Comparison of ENCODE assay signal across 9 mouse cellular contexts in the genomic region with DNA sequence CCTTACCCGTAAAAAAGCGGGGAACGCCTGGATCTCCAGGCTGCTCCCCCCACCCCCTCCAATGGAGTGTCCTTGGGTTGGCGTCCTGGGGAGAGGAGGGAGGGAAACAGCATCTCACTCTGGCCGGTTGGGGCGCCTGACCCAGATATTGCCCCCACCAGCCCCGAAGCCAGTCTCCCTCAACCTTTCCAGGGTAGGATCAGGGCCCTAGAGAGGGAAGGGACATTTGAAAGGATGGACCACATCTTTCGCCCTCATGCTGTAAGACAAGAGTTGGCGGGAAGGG. TPM values are rescaled to one million over a fixed set of nuclear protein-coding genes. Genes with fewer than 3 reads are reported as not detected.
A peak's percentile ranks its signal among the peaks of the same experiment; 100 is the strongest.
DNase-seq lines count a peak whose midpoint lies in the region; ATAC-seq lines count a peak whose summit lies in the region.
"Had no signal": no experiment of that assay in that cellular context is flagged by ENCODE, and none has a peak within 500 bp of the region (broad histone marks: within the 10 kb centered on the region; RNA-seq: fewer than 3 reads in every experiment).

No protein-coding gene starts in this region.

- peaks cover 45% of the 10 kb centered on the region for H3K4me1 ChIP-seq in kidney, embryonic 16.5 days (ENCODE audit: insufficient read depth, low read length)
- H3K4me1 ChIP-seq in hindbrain, embryonic 13.5 days (replicated peaks) = peaks cover 56% of the 10 kb centered on the region
- H3K4me1 ChIP-seq in midbrain, embryonic 14.5 days (ENCODE audit: control insufficient read depth, insufficient read depth, low read length) = peaks cover 31% of the 10 kb centered on the region

- peaks cover 6% of the 10 kb centered on the region; the same call in 1 of the 2 replicates for H3K27me3 ChIP-seq in kidney, embryonic 16.5 days (ENCODE audit: insufficient read depth, low read length)
- H3K27me3 ChIP-seq in hindbrain, embryonic 13.5 days = peaks cover 35% of the 10 kb centered on the region
- H3K27me3 ChIP-seq in midbrain, embryonic 14.5 days (ENCODE audit: control insufficient read depth, insufficient read depth, low read length) = peaks cover 12% of the 10 kb centered on the region

- peak overlapping the region; percentile 91 for H3K4me2 ChIP-seq in kidney, embryonic 16.5 days (replicated peaks; ENCODE audit: low read depth, low read length)
- H3K4me2 ChIP-seq in hindbrain, embryonic 13.5 days = peak overlapping the region; percentile 82
- H3K4me2 ChIP-seq in midbrain, embryonic 14.5 days (ENCODE audit: low read length) = peak overlapping the region; percentile 90

- H3K9ac ChIP-seq in kidney, embryonic 16.5 days (replicated peaks; ENCODE audit: low read length) = no peak overlapping the region
- no peak overlapping the region; the same call in 1 of the 2 replicates for H3K9ac ChIP-seq in hindbrain, embryonic 13.5 days
- no peak overlapping the region for H3K9ac ChIP-seq in midbrain, embryonic 14.5 days (replicated peaks; ENCODE audit: low read length)

- 16% methylated on average over 9 of the region's 9 CpGs for WGBS in kidney, embryonic 16.5 days
- WGBS in hindbrain, embryonic 13.5 days = 17% methylated on average over 9 of the region's 9 CpGs
- WGBS in midbrain, embryonic 14.5 days = 15% methylated on average over 9 of the region's 9 CpGs

- H3K36me3 ChIP-seq in kidney, embryonic 16.5 days (ENCODE audit: insufficient read depth, low read length) = no peaks in the 10 kb centered on the region
- H3K36me3 ChIP-seq in hindbrain, embryonic 13.5 days = no peaks in the 10 kb centered on the region
- H3K36me3 ChIP-seq in midbrain, embryonic 14.5 days (ENCODE audit: control insufficient read depth, insufficient read depth, low read length) = no peaks in the 10 kb centered on the region
- H3K36me3 ChIP-seq: liver, embryonic 15.5 days had no signal

- H3K9me3 ChIP-seq in kidney, embryonic 16.5 days (ENCODE audit: low read length) = no peaks in the 10 kb centered on the region
- no peaks in the 10 kb centered on the region for H3K9me3 ChIP-seq in hindbrain, embryonic 13.5 days
- no peaks in the 10 kb centered on the region for H3K9me3 ChIP-seq in midbrain, embryonic 14.5 days (ENCODE audit: control insufficient read depth, low read length)
- H3K9me3 ChIP-seq: liver, embryonic 15.5 days had no signal

- ATAC-seq in kidney, embryonic 16.5 days (ENCODE audit: low FRiP score, low TSS enrichment) = no peak
- no peak for ATAC-seq in hindbrain, embryonic 13.5 days (ENCODE audit: low FRiP score)
- ATAC-seq in midbrain, embryonic 14.5 days (ENCODE audit: low FRiP score, low TSS enrichment) = no peak

- H3K27ac ChIP-seq in kidney, embryonic 16.5 days (ENCODE audit: low read length) = no peak overlapping the region
- H3K27ac ChIP-seq in hindbrain, embryonic 13.5 days = no peak overlapping the region
- H3K27ac ChIP-seq in midbrain, embryonic 14.5 days (replicated peaks; ENCODE audit: low read depth, low read length) = no peak overlapping the region
- H3K27ac ChIP-seq: liver, embryonic 15.5 days had no signal

- H3K4me3 ChIP-seq in kidney, embryonic 16.5 days (ENCODE audit: low read length) = peak overlapping the region; percentile 53; the same call in 1 of the 2 replicates
- peak overlapping the region; percentile 54 for H3K4me3 ChIP-seq in hindbrain, embryonic 13.5 days
- peak overlapping the region; percentile 49; the same call in 1 of the 2 replicates for H3K4me3 ChIP-seq in midbrain, embryonic 14.5 days (replicated peaks; ENCODE audit: low read depth, low read length)

- DNase-seq in kidney, postnatal 36 days = no peak
- peak; percentile 33 to 63 for DNase-seq in adrenal gland, postnatal 36 days
- DNase-seq in midbrain, embryonic 14.5 days = no peak
- DNase-seq in right cerebral cortex, postnatal 10 days (ENCODE audit: low spot score in 2 of 2) = no peak
- no peak for DNase-seq in frontal cortex, postnatal 25 days (ENCODE audit: low spot score in 2 of 2)
- DNase-seq in embryo, embryonic 10 days (ENCODE audit: low spot score) = no peak

RNA-seq across cellular contexts. Expression of a gene that starts 1.0 kb away (rescaled TPM):
- polyA plus RNA-seq in kidney, embryonic 16.5 days (2015; fragmentation: Nextera tagmentation; extraction: Ambion mirVana) = 3.3 and 3.8 TPM in 2 replicates
- 1 to 10 TPM; 6.1 to 7.8 TPM for total RNA-seq in adrenal gland, postnatal 36 days (2021)
- polyA plus RNA-seq in hindbrain, embryonic 13.5 days (2015; fragmentation: Nextera tagmentation; extraction: Ambion mirVana) = 4.2 and 5.1 TPM in 2 replicates
- 4.1 and 4.3 TPM in 2 replicates for polyA plus RNA-seq in midbrain, embryonic 14.5 days (2014; fragmentation: Nextera tagmentation; extraction: Ambion mirVana)

RNA-seq across cellular contexts. Expression of a gene that starts 3.3 kb away (rescaled TPM):
- polyA plus RNA-seq in kidney, embryonic 16.5 days (2015; fragmentation: Nextera tagmentation; extraction: Ambion mirVana) = 166 and 172 TPM in 2 replicates
- total RNA-seq in adrenal gland, postnatal 36 days (2021) = 10 to 100 TPM; 62.0 to 79.3 TPM
- 204 and 210 TPM in 2 replicates for polyA plus RNA-seq in hindbrain, embryonic 13.5 days (2015; fragmentation: Nextera tagmentation; extraction: Ambion mirVana)
- polyA plus RNA-seq in midbrain, embryonic 14.5 days (2014; fragmentation: Nextera tagmentation; extraction: Ambion mirVana) = 189 and 220 TPM in 2 replicates

RNA-seq across cellular contexts. Expression of a gene that starts 3.5 kb away (rescaled TPM):
- polyA plus RNA-seq in kidney, embryonic 16.5 days (2015; fragmentation: Nextera tagmentation; extraction: Ambion mirVana) = 22.4 and 23.2 TPM in 2 replicates
- total RNA-seq in adrenal gland, postnatal 36 days (2021) = 1 to 10 TPM; 5.9 to 7.1 TPM
- polyA plus RNA-seq in hindbrain, embryonic 13.5 days (2015; fragmentation: Nextera tagmentation; extraction: Ambion mirVana) = 22.6 and 24.4 TPM in 2 replicates
- 14.9 and 18.6 TPM in 2 replicates for polyA plus RNA-seq in midbrain, embryonic 14.5 days (2014; fragmentation: Nextera tagmentation; extraction: Ambion mirVana)

RNA-seq across cellular contexts. Expression of a gene that starts 13.2 kb away (rescaled TPM):
- polyA plus RNA-seq in kidney, embryonic 16.5 days (2015; fragmentation: Nextera tagmentation; extraction: Ambion mirVana) = 16.4 and 17.8 TPM in 2 replicates
- 1 to 10 TPM; 4.7 to 6.6 TPM for total RNA-seq in adrenal gland, postnatal 36 days (2021)
- polyA plus RNA-seq in hindbrain, embryonic 13.5 days (2015; fragmentation: Nextera tagmentation; extraction: Ambion mirVana) = 163 and 166 TPM in 2 replicates
- polyA plus RNA-seq in midbrain, embryonic 14.5 days (2014; fragmentation: Nextera tagmentation; extraction: Ambion mirVana) = 222 and 270 TPM in 2 replicates

RNA-seq across cellular contexts. Expression of a gene that starts 42.1 kb away (rescaled TPM):
- 58.6 and 67.2 TPM in 2 replicates for polyA plus RNA-seq in kidney, embryonic 16.5 days (2015; fragmentation: Nextera tagmentation; extraction: Ambion mirVana)
- 100 to 1,000 TPM in 1 of 2 experiments, 10 to 100 TPM in 1; 78.6 to 119 TPM for total RNA-seq in adrenal gland, postnatal 36 days (2021)
- polyA plus RNA-seq in hindbrain, embryonic 13.5 days (2015; fragmentation: Nextera tagmentation; extraction: Ambion mirVana) = 92.4 and 93.5 TPM in 2 replicates
- polyA plus RNA-seq in midbrain, embryonic 14.5 days (2014; fragmentation: Nextera tagmentation; extraction: Ambion mirVana) = 77.5 and 80.8 TPM in 2 replicates

Comparison
In these comparisons a context has a peak if more than half of its experiments do, and no peak if none do; other contexts are left out.
1. DNase-seq: peak in adrenal gland, postnatal 36 days (2 of 2); none in kidney, postnatal 36 days (0 of 2), midbrain, embryonic 14.5 days (single experiment), right cerebral cortex, postnatal 10 days (0 of 2), frontal cortex, postnatal 25 days (0 of 2) and embryo, embryonic 10 days (single experiment).
2. Peak in every context shown above with its lines, with median percentiles within 50 percentile points of each other: H3K4me2 ChIP-seq and H3K4me3 ChIP-seq.